Mouse (Mus musculus): ENCODE results near the gene Ebf4.

- TF ChIP-seq CTCF (IDR thresholded peaks at IDR 0.05; ENCODE audit: low read depth, low read length), result no peak
- TF ChIP-seq POLR2A (IDR thresholded peaks at IDR 0.05; ENCODE audit: borderline replicate concordance, low read depth, low read length), result no peak
Measured at GRCm38 (mm10) chr2:130294936-130295277, at the start of gene Ebf4.

All from bone marrow macrophage, adult 2 months (primary cell).